12 mouse cellular contexts compared by ENCODE assay signal in genomic region chrX:130253664-130254063, GRCm38 (mm10).
DNase-seq lines count a peak whose midpoint lies in the region; ATAC-seq lines count a peak whose summit lies in the region.
"Had no signal": no experiment of that assay in that cellular context is flagged by ENCODE, and none has a peak within 500 bp of the region (broad histone marks: within the 10 kb centered on the region; RNA-seq: fewer than 3 reads in every experiment).

No protein-coding gene starts in this region.

- no peak for ATAC-seq in heart, embryonic 11.5 days (replicated peaks; ENCODE audit: insufficient number of reproducible peaks, low FRiP score, low TSS enrichment)

- H3K4me2 ChIP-seq in heart, embryonic 11.5 days = no peak overlapping the region

- DNase-seq in left cerebral cortex, adult 11 months (ENCODE audit: low spot score) = peak; percentile 5
- DNase-seq in left cerebral cortex, postnatal 4 days = no peak
- peak; percentile 34 to 54 for DNase-seq in frontal cortex, postnatal 36 days (ENCODE audit: low spot score in 2 of 2)
- DNase-seq in left cerebral cortex, postnatal 14 days (ENCODE audit: low spot score in 2 of 2) = peak; percentile 6 to 32
- DNase-seq in heart, adult 8-10 months (ENCODE audit: low spot score) = no peak
- DNase-seq in natural killer cell, adult 2 months (ENCODE audit: low spot score in 2 of 2) = no peak
- no peak for DNase-seq in gastrocnemius, adult 8-10 months (ENCODE audit: low spot score in 2 of 2)
- DNase-seq: kidney, adult 11 months; lung, postnatal 36 days had no signal

- H3K9ac ChIP-seq in heart, embryonic 11.5 days (ENCODE audit: low read depth, low read length) = no peak overlapping the region
- H3K9ac ChIP-seq: liver, embryonic 14.5 days had no signal

- H3K27ac ChIP-seq in heart, embryonic 11.5 days (ENCODE audit: low read depth, low read length) = no peak overlapping the region
- H3K27ac ChIP-seq: embryonic facial prominence, embryonic 10.5 days; liver, embryonic 14.5 days had no signal

- no peaks in the 10 kb centered on the region for H3K9me3 ChIP-seq in heart, embryonic 11.5 days (replicated peaks; ENCODE audit: control insufficient read depth, low read length)
- H3K9me3 ChIP-seq: embryonic facial prominence, embryonic 10.5 days had no signal

- H3K4me3 ChIP-seq in heart, embryonic 11.5 days (ENCODE audit: low read depth, low read length) = no peak overlapping the region
- H3K4me3 ChIP-seq: embryonic facial prominence, embryonic 10.5 days had no signal

- H3K27me3 ChIP-seq in heart, embryonic 11.5 days (ENCODE audit: control insufficient read depth, insufficient read depth, low read length) = no peaks in the 10 kb centered on the region

- 85% methylated on average over 4 of the region's 4 CpGs for WGBS in heart, embryonic 11.5 days (ENCODE audit: insufficient replicate concordance)

- H3K4me1 ChIP-seq in heart, embryonic 11.5 days (ENCODE audit: control insufficient read depth, insufficient read depth, low read length) = no peaks in the 10 kb centered on the region
- H3K4me1 ChIP-seq: embryonic facial prominence, embryonic 10.5 days had no signal

- intact Hi-C loops in left cerebral cortex, postnatal 4 days (cut with DNase I) = no loop called here
- intact Hi-C loops in left cerebral cortex, postnatal 14 days (cut with DNase I) = no loop called here

- H3K36me3 ChIP-seq in heart, embryonic 11.5 days (ENCODE audit: control insufficient read depth, insufficient read depth, low read length) = no peaks in the 10 kb centered on the region
- H3K36me3 ChIP-seq: embryonic facial prominence, embryonic 10.5 days had no signal

Comparison
In these comparisons a context has a peak if more than half of its experiments do, and no peak if none do; other contexts are left out.
1. DNase-seq: peak in left cerebral cortex, adult 11 months (single experiment), frontal cortex, postnatal 36 days (2 of 2) and left cerebral cortex, postnatal 14 days (2 of 2); none in left cerebral cortex, postnatal 4 days (single experiment), heart, adult 8-10 months (single experiment), natural killer cell, adult 2 months (0 of 2) and gastrocnemius, adult 8-10 months (0 of 2).